Mouse (Mus musculus) macrophage (primary cell): Measurements from ENCODE around the gene Macrod2. TPM values are rescaled to one million over a fixed set of nuclear protein-coding genes. Genes with fewer than 3 reads are reported as not detected.

ENCODE experiments used
- H3K27ac ChIP-seq: fragments of 350-480 bp; formaldehyde crosslinking; 2 replicates; pipeline ENCODE4 v1.9.0; 2021
- H3K36me3 ChIP-seq: fragments of 350-480 bp; formaldehyde crosslinking; 2 replicates; pipeline ENCODE4 v1.9.0; 2021; ENCODE audit errors: inconsistent target
- H3K4me3 ChIP-seq: fragments of 350-480 bp; formaldehyde crosslinking; 2 replicates; pipeline ENCODE4 v1.9.0; 2021; ENCODE audit errors: inconsistent target
- H3K79me2 ChIP-seq: fragments of 350-480 bp; formaldehyde crosslinking; 2 replicates; pipeline ENCODE4 v1.9.0; 2021; ENCODE audit errors: inconsistent target
- WGBS: methylation state at CpG from one replicate; pipeline ENCODE4 v1.1.7; 2026; ENCODE audit warnings: inconsistent platforms; ENCODE audit not compliant: missing documents; 5-methylcytosine and 5-hydroxymethylcytosine counted together
- polyA plus RNA-seq: library from polyadenylated mRNA; stranded (reverse); fragments of 250-400 nt; gene quantifications from 3 replicates; pipeline ENCODE4 v1.2.4, GENCODE M21; 2018; ENCODE audit warnings: inconsistent platforms

Macrod2 gene
- polyA plus RNA-seq, 1 experiment from 2014 or later, result 0.59 TPM

DNA sequence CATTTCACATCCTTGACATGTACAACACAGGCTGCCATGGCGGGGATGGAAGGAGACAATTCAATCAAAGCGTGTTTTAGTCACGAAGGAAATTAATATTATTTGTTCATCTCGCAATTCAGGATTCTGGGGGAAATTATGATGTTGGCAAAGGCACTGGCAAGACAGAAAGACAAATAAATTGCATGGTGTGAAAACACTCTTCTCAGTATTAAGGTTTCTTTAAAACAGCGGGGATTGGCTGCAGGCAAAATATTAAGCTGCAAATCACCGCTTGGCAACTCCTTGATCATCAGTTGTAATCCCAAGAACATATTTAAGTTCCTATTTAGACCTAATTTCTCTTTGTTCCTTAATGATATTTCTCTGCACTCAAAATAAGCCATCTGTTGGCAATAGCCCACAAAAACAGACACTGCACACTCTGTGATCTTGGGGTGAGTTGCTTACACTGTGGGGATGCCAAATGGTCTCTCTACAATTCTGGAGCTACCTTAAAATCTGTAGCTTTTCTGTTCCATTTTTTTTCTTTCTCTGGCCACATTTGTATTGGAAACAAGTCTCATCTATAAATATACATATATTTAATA is 1466.7 kb downstream of the Macrod2 start:
- no peak overlapping the region for H3K4me3 ChIP-seq
- WGBS, result 94% methylated on average over 6 of the region's 6 CpGs
- H3K27ac ChIP-seq, result no peak overlapping the region
- H3K36me3 ChIP-seq, result no peaks in the 10 kb centered on the region
- no peaks in the 10 kb centered on the region for H3K79me2 ChIP-seq

DNA sequence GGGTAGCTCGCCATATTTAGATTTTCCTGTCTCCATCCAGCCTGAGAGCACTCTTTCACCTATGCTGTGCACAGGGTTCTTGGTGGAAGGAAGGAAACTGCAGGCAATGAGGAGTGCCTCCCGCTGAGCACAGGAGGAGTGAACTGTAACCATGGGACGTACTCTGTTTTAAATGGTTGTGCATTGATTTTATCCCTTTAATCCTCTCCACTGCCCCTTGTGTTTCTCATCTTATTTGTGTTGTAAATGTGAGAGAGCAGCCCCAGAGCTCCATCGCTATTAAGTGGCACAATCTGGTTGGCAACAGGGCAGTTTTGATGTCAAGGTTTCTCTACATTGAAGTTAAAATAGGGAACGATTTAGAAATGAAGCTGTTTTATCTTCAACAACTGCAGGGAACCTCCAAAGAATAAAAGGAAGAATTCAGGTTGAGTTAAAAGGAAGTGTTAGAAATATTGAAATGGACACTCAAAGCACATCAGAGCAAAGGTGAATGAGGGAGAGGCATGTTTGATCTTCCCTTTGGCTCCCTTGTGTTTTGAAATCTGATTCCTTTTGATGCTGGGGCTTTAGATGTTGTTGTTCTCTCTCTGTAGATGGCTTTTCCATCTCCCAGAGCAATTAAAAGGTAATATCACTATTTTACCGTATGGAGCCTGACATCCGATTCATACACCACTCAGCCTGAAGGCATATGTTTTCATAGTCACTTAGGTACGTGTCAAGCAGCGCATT is 1467.6 kb downstream of the Macrod2 start:
- Histone ChIP-seq H3K79me2 (no peaks in the 10 kb centered on the region), H3K27ac (no peak overlapping the region), H3K4me3 (no peak overlapping the region), H3K36me3 (no peaks in the 10 kb centered on the region)
- 78% methylated on average over 9 of the region's 9 CpGs for WGBS

DNA sequence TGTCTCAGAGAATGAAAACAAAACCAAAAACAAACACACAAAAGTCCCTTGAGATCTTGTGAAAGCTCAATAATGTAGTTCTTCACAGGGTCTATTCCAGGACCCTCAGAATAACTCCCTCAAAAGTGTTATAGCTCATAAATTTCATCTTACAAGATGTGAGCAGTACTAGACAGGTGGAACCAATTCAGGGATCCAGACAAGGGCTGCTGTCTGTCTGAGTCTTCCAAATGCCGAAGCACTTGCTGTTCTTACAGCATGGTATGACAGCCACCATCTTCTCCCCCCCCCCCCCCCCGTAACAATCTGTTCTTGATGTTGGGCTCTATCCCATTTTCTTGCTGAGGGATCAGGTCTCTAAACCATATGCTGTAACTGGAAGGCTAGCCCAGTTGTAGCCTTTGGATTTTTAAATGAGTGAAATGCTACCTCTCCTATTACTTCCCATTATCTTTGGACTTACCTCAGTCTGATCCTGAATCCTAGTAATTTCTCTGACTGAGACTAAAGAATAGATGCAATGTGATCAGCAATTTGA is 1468.6 kb downstream of the Macrod2 start:
- no peak overlapping the region for H3K4me3 ChIP-seq
- WGBS, result 70% methylated on average over 2 of the region's 2 CpGs
- no peaks in the 10 kb centered on the region for H3K36me3 ChIP-seq

DNA sequence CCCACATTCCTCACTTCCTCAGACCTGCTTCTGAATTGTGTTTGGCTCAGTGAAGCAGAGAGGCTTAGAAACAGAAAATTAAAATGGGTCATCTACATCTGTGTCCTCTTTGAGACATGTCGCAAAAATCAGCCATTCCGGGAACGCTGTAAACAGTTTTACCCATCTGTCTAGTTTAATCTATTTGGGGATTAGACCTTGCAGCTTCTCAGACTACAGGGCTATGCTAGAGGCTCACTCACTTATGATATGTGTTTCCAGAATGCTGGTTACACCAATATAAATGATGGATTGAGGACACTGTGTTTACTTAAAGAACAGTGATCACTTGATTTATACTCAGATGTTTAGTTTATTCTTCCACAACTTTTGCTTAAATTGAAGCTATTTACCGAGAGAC is 1475.8 kb downstream of the Macrod2 start:
- 91% methylated on average over 4 of the region's 4 CpGs for WGBS
- H3K4me3 ChIP-seq, result no peak overlapping the region
- H3K79me2 ChIP-seq, result no peaks in the 10 kb centered on the region
- H3K36me3 ChIP-seq, result no peaks in the 10 kb centered on the region
- H3K27ac ChIP-seq, result no peak overlapping the region

More for the DNA sequence above, 1468.6 kb downstream of the Macrod2 start:
- no peaks in the 10 kb centered on the region for H3K79me2 ChIP-seq
- H3K27ac ChIP-seq, result no peak overlapping the region

DNA sequence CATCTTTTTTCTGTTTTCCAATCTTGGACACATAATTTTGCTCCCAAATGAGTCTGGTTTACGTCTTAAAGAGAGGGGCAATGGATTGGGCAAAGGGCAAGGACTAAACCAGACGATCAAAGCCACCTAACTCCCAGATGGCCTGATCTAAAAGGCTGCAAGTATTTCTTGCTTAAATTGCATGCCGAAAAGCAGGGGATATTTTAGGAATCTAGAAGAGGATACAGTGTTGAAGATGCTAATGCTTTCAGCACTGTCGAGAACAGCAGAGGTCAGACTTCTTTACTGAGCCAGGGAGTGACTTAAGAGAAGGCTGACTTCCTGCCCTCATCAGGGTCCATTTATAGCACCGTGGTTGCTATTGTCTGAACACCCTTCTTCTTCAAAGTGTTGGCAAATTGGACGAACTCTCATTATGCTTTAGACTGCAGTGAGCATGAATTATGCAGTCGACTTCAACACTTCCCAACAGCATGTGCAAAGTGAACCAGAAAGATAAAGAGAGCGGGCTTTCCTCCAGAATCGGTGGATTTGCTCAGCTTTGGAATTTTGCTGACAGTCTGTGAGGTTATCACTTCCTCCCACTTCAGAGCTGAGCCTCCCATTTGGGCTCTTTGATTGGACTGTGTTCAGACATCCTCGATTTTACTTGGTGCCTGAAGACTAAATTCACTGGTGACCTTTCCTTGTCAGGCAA is 1481.2 kb downstream of the Macrod2 start:
- Histone ChIP-seq H3K4me3 (no peak overlapping the region), H3K27ac (no peak overlapping the region), H3K36me3 (no peaks in the 10 kb centered on the region), H3K79me2 (no peaks in the 10 kb centered on the region)
- WGBS, result 54% methylated on average over 10 of the region's 10 CpGs

DNA sequence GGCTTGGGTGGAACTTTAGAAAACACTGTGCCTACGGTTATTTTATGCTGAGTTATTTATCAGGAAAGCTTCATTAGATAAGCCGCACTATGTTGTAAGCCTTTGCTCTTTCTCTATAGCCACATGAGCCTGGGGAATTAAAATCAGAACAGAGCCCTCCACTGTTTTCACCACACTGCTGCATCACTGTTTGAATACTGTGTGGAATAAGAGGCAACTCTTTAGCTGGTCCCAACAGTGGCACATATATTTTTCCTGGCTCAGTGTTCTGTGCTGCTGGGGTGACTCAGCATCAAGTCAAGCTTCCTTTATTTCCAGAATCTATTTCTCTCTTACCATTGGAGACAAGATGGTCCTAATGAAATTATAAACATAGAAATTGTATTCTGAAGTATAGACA is 1481.8 kb downstream of the Macrod2 start:
- Histone ChIP-seq H3K36me3 (no peaks in the 10 kb centered on the region), H3K4me3 (no peak overlapping the region), H3K27ac (no peak overlapping the region), H3K79me2 (no peaks in the 10 kb centered on the region)
- WGBS, result 83% methylated on average over 2 of the region's 2 CpGs

DNA sequence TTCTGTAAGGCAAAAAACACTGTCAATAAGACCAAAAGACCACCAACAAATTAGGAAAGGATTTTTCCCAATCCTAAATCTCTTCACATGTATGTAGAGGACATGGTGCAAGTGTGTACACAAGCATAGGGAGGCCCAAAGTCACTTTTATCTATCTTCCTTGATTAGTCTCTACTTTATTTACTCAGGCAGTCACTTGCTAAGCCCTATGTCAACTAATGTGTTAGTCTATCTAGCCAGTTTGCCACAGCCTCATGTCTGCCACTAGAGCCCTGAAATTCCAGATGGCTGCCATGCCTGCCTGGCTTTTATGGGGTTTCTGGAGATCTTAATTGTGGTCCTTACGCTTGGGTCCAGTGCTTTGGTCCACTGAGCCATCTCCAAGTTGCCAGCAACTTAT is 1483.4 kb downstream of the Macrod2 start:
- Histone ChIP-seq H3K36me3 (no peaks in the 10 kb centered on the region), H3K27ac (no peak overlapping the region), H3K79me2 (no peaks in the 10 kb centered on the region), H3K4me3 (no peak overlapping the region)
- WGBS, result 79% methylated on average over 1 of the region's 1 CpGs

DNA sequence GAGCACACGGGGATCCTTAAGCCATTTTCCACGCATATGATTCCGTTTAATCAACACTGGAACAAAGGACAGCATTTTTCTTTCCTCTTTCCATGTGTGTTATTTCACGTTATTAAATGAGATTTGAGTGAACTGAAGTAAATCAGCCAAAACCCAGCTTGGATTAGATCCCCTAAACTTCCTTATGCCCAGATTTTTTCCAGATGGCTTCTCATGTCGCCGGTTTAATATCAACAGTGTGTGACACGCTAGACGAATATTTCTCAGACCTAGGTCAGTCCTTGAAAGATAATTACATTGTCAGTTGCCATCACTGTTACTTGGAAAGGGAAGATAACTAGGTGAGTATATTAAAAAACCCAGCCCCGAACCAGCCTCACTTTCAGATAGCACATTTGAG is 1484.6 kb downstream of the Macrod2 start:
- Histone ChIP-seq H3K27ac (no peak overlapping the region), H3K4me3 (no peak overlapping the region), H3K36me3 (no peaks in the 10 kb centered on the region), H3K79me2 (no peaks in the 10 kb centered on the region)
- 91% methylated on average over 9 of the region's 9 CpGs for WGBS

DNA sequence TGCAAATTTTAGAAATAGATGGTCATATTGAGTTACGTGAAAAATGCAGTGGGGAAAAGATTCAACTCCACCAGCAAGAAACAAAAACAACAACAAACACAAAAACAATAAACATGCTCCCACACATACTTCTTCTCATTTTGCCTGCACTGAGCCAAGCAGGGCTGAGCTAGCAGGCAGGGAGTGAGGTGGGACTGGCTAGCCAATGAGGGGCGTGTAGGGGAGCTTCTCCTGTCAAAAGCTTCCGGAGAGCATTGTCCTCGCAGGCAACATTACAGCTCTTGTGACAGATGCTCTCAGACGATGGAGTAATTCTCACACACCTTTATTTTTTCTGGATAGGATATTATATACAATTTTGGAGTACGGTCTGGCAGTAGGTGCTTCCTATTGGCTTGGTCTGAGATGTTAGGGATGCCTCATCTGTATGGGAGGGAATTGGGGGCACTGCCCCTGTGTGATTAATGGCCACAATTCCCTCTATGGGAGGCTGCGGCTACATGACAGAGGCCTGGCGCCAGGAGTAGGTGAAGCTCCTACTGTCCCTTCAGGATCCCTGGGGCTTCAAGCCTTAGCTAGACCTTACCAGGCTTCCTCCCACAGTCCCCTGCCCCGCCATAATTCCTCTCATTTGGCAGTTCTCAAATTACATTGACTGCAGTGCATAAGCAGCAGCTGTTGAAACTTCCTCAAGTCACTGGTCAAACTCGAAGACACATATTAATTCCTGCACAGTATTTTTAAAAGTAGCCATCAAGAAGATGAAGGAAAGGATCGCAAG is 1491.8 kb downstream of the Macrod2 start:
- H3K4me3 ChIP-seq, result no peak overlapping the region
- no peaks in the 10 kb centered on the region for H3K36me3 ChIP-seq
- WGBS, result 70% methylated on average over 11 of the region's 11 CpGs
- no peak overlapping the region for H3K27ac ChIP-seq
- H3K79me2 ChIP-seq, result no peaks in the 10 kb centered on the region

DNA sequence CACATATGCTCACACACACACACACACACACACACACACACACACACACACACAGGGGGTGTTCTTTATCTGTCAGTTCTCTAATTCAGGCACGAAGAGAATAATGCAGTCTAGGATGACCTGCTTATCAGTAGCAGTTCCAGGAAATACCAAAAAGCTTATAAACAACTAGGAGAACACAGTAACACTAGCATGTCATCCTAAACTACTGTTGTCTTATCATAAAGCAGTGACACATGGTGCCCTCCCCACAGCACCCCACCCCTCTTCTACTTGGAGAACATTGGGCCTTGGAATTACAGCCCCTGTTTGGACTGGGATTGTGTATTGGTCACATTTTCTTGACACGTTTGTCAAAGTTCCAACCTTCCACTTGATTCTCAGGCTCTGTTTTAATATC is 1494.4 kb downstream of the Macrod2 start:
- Histone ChIP-seq H3K79me2 (no peaks in the 10 kb centered on the region), H3K4me3 (no peak overlapping the region), H3K36me3 (no peaks in the 10 kb centered on the region), H3K27ac (no peak overlapping the region)
- 53% methylated on average over 2 of the region's 2 CpGs for WGBS

DNA sequence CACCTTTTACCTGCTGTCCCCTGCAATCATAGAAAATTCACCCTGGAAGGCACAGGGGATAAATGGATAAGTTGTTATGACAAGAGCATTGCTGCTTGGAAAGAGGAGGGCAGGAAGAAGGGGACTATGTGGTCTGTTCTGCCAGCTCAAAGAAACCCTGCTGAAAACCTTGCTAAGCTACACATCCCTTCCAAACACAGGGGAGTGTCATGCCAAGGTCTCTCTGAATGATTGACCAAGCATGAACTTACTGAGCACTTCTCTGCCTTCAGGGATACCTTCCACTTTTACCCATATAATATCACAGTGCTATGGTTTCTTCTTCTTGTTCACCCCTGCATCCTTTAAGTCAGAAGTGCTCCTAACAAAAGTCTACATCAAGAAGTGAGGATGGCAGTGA is 1502.8 kb downstream of the Macrod2 start:
- Histone ChIP-seq H3K79me2 (no peaks in the 10 kb centered on the region), H3K36me3 (no peaks in the 10 kb centered on the region), H3K27ac (no peak overlapping the region), H3K4me3 (no peak overlapping the region)

DNA sequence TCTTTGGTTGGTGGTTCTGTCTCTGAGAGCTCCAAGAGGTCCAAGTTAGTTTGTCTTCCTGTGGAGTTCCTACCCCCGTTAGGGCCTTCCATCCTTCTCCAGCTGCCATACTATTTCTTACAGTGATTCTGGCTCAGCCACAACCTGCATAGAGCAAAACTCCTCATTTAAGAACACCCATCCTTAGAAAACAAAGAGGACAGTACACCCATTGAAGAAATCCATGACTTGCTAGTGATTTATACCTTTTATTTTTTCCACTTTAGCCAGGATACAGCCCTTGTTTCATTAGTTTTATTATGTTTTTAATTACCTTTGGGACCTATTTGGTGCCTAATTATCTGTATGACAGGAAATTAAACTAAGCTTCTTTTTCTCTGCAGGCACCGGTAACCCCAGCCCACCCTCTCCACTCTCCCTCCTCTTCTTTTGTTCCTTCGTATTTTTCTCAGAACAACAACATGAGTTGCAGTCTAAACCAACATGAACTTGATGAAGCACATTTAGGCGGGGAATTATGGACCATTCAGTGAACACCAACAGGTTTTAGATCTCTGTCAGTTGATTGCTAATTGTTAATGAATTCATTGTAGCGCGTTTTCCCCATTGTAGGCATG is 1516.8 kb downstream of the Macrod2 start:
- 83% methylated on average over 6 of the region's 6 CpGs for WGBS
- Histone ChIP-seq H3K36me3 (no peaks in the 10 kb centered on the region), H3K4me3 (no peak overlapping the region), H3K27ac (no peak overlapping the region), H3K79me2 (no peaks in the 10 kb centered on the region)

DNA sequence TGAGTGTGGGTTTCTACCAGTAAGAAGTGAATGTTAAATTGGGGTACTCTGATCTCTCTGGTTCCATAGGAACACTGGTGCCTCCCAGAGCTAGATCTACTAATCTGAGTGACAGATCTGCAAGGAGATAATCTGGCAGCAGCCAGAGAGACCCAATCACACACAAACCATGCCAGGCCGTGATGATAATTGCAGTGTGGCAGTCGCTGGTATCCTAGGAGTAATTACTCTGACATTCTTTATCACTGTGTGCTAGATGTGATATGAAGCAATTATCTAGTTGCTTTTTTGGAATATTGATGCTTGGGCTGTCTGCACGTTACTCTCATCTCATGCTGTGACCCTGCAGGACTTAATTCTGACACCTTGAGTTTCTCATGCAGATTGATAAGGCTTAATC is 1518.4 kb downstream of the Macrod2 start:
- WGBS, result 81% methylated on average over 3 of the region's 3 CpGs
- no peak overlapping the region for H3K27ac ChIP-seq
- no peak overlapping the region for H3K4me3 ChIP-seq
- H3K36me3 ChIP-seq, result no peaks in the 10 kb centered on the region
- no peaks in the 10 kb centered on the region for H3K79me2 ChIP-seq

DNA sequence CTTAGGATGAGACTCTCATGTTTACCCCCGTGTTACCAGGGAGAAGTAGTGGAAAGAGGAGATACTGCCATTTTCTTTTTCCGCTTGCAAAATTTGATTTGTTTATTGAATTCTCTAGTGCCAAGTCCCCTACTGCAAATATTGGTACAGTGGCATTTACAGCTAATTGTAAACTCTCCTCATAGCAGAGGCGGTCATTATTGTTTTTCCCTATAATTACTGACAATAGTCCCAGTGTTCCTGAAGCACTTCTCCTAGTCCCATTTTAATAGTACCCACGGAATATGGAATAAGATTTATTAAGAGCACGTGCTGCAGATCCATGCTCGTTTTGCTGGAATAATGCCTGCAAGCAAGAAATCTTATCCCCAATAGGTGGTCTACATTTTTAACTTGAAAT is 1518.8 kb downstream of the Macrod2 start:
- H3K4me3 ChIP-seq, result no peak overlapping the region
- no peaks in the 10 kb centered on the region for H3K79me2 ChIP-seq
- WGBS, result 89% methylated on average over 6 of the region's 6 CpGs
- no peaks in the 10 kb centered on the region for H3K36me3 ChIP-seq
- H3K27ac ChIP-seq, result no peak overlapping the region
